Mouse (Mus musculus) embryonic fibroblast, embryonic 13.5 days (primary cell): ENCODE results near the gene Fam84b. TPM values are rescaled to one million over a fixed set of nuclear protein-coding genes. Genes with fewer than 3 reads are reported as not detected.
"Not testable (repeated sequence)": the region's sequence is repeated elsewhere in the genome, so short reads cannot be mapped to it uniquely, and the experiment has no call there.

ENCODE experiments used
- H3K27ac ChIP-seq: 2 replicates; pipeline ENCODE4 v1.5.1; 2012; ENCODE audit warnings: low read length, control low read depth, inconsistent platforms; ENCODE audit not compliant: insufficient read depth
- H3K4me1 ChIP-seq: 2 replicates; pipeline ENCODE4 v1.6.1; 2011; ENCODE audit warnings: low read length; ENCODE audit not compliant: control insufficient read depth, insufficient read depth
- H3K4me3 ChIP-seq: 2 replicates; pipeline ENCODE4 v1.5.1; 2011; ENCODE audit warnings: mild to moderate bottlenecking, control low read depth, low read length; ENCODE audit not compliant: insufficient read depth
- CTCF ChIP-seq: IDR thresholded peaks from 2 replicates; pipeline ENCODE4 v1.5.1; 2011; ENCODE audit warnings: mild to moderate bottlenecking, control low read depth, low read length, moderate library complexity, borderline replicate concordance; ENCODE audit not compliant: insufficient read depth
- POLR2A ChIP-seq: IDR thresholded peaks from 2 replicates; pipeline ENCODE4 v1.6.1; 2011; ENCODE audit warnings: low read depth, mild to moderate bottlenecking, control low read depth, low read length, moderate library complexity
- polyA plus RNA-seq: library from polyadenylated mRNA; stranded (reverse); fragments of >200 nt; gene quantifications from 2 replicates; pipeline ENCODE4 v1.2.4, GENCODE M21; 2011; ENCODE audit warnings: low read depth; ENCODE audit not compliant: missing spikeins, insufficient read length

Fam84b gene
- polyA plus RNA-seq, 1 experiment = 12.1 TPM

DNA sequence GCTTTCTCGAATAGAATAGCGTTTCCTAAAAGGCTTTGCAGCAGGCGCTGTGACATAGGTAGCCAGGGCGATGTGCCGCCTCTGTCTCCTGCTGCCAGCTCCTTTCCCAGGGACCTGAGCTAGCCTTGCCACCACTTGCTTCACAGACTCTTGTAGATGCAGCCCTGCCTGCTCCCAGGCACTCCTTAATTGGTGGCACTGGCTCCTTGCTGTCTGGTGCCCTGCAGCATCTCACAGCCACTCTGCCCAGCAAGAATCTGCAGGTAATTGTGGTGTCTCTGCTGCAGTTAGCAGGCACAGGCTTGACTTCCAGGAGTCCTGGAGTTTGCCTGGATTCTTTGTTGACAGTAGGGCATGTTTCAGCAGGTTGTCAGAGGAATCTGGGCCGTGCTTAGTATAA is 7.3 kb downstream of the Fam84b start:
- Histone ChIP-seq H3K4me1 (no peaks in the 10 kb centered on the region), H3K27ac (no peak overlapping the region), H3K4me3 (no peak overlapping the region)
- TF ChIP-seq POLR2A (no peak), CTCF (no peak)

DNA sequence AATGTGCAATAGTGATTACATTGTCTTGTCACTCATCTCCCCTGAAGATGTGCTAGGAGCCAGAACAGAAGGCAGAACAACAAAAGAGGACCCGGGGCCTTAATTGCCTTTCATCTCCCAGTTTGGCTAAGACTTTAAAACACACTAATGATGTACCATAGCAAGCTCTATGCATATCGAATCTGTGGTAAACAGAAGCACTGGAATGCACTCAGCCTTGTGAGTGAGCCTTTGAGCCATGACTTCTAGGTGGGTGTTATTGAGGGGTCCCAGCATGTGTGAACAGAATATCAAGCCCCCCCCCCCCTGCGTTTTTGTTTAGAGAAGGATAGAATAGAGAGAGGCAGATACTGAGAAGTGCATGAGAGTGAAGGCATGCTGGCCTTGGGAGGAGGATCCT is 7.7 kb downstream of the Fam84b start:
- no peak for TF ChIP-seq POLR2A
- TF ChIP-seq CTCF = no peak
- Histone ChIP-seq H3K27ac (no peak overlapping the region), H3K4me3 (no peak overlapping the region), H3K4me1 (no peaks in the 10 kb centered on the region)

DNA sequence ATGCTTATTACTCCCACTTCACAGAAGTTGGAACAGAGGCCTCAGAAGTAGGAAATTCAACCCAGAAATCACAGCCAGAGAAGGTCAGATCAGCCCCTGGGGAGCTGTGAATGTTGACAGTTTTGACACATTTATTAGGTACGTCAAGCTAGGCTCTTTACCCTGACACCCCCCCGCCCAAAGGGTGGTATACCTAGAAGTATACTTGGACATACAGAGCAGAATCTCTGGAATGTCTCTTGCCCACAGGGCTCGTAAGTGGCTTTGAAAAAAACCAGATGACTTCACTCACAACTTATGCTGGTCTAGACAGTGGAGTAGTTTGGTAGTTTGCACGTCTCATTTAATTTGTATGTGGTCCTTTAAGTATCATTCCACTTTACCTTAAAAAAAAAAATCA is 11.8 kb downstream of the Fam84b start:
- TF ChIP-seq CTCF (no peak), POLR2A (no peak)
- Histone ChIP-seq H3K4me3 (no peak overlapping the region), H3K27ac (no peak overlapping the region), H3K4me1 (no peaks in the 10 kb centered on the region)

DNA sequence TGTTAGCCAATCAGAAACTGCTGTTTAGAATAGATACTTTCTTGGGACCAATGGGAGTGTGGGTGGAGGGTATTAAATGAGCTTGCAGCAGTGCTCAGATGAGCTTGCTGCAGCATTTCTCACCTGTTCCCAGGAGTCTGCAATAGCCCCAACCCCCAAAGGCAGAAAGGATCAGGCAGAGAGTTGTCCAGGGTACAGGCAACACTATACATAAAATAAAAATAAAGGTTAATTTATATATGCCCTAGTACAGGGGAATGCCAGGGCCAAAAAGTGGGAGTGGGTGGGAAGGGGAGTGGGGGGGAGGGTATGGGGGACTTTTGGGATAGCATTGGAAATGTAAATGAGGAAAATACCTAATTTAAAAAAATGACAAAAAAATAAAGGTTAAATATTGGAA is 12.3 kb downstream of the Fam84b start:
- H3K4me1 ChIP-seq, H3K27ac ChIP-seq, H3K4me3 ChIP-seq: not testable (repeated sequence)

DNA sequence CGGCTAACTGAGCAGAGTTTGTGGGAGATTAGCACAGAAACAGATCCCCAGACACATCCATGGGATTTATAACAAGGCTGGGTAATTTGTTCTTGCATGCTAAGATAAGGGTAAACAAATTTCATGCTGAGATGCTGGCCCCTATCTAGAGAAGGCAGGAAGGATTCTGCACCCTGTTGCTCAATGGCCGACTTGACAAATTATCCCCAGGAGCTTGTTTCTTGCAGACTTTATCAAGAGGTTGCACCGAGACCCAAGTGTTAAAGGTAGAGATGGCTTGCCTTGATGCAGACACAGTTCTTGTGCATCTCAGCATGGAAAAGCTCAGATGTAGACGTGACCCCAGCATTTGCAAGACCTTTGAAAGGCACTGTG is 13.3 kb downstream of the Fam84b start:
- H3K4me3 ChIP-seq = no peak overlapping the region
- H3K27ac ChIP-seq = no peak overlapping the region
- no peaks in the 10 kb centered on the region for H3K4me1 ChIP-seq
- TF ChIP-seq POLR2A = no peak
- TF ChIP-seq CTCF = no peak

DNA sequence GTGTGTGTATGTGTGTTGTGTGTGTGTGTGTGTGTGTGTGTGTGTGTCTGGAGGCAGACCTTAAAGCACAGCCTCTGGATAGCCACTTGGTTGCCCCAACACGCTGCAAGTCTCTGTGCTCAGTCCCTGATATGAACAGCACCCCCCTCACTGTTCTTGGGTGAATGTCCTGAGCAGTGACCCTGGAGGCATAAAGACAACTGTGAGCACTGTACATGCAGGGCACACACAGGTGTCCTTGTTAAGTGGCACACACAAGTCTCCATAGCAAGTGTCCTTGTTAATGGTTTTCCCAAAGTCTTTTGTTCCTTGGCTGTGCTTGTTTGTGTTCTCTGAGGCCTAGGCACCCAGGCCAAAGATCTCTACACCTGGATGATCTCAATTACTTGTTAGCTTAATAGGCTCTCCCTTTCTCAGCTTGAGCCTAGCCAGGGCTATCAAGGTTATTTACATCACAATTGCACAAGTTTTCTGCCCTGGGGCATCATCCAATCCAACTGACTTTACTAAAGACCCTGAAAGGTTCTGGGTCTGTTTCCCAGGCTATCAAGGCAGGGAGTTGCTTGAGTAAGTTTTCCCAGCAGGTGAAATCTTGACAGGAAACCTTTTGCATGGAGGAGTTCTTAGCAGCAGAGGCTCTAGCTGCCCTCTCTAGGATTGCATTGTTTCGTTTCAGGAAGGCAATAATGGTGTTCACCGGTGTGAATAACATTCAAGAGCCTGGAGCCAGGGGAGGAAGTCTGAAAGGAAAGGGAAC is 13.9 kb downstream of the Fam84b start:
- H3K4me1 ChIP-seq = no peaks in the 10 kb centered on the region
- H3K27ac ChIP-seq = no peak overlapping the region
- TF ChIP-seq POLR2A = no peak
- no peak for TF ChIP-seq CTCF
- H3K4me3 ChIP-seq = no peak overlapping the region

DNA sequence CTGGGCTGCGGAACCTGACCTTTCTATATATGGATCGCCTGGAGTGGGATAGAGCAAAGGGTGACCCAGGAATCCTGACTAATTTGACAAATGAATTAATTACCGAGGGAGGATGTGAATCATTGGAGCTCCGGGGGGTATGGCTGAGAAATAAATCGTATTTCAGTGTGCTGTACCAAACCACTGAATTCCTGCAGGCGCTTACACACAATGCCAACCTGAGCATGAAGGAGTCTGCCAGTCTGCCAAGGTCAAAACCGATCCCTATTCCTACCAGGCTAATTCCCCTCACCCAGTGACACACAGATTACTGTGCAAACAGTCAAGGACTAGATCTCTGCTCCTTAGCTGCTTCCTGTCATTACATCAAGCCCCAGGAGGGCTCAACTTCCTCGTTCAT is 15.4 kb downstream of the Fam84b start:
- TF ChIP-seq POLR2A (no peak), CTCF (no peak)
- Histone ChIP-seq H3K27ac (no peak overlapping the region), H3K4me1 (peaks cover 3% of the 10 kb centered on the region; the same call in 1 of the 2 replicates), H3K4me3 (no peak overlapping the region)

DNA sequence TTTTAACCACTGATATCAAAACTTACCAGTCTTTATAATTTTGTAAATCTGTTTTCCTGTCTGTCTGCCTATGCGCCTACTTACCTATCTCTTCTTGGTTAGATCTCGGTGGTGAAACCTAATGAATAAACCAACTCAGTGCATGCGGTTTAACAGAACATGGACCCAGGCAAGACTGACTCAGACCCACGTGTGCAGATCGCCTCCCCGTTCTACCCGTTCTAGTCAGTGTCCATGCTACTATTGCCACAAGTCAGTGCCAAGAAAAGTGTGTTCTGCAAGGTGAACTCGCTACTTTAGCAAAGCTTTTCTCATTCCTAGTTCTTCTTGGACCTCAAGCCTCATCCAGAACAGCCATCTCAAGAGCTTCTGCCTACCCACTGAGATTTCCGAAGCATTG is 15.9 kb downstream of the Fam84b start:
- peaks cover 3% of the 10 kb centered on the region; the same call in 1 of the 2 replicates for H3K4me1 ChIP-seq
- TF ChIP-seq CTCF = no peak
- TF ChIP-seq POLR2A = no peak

DNA sequence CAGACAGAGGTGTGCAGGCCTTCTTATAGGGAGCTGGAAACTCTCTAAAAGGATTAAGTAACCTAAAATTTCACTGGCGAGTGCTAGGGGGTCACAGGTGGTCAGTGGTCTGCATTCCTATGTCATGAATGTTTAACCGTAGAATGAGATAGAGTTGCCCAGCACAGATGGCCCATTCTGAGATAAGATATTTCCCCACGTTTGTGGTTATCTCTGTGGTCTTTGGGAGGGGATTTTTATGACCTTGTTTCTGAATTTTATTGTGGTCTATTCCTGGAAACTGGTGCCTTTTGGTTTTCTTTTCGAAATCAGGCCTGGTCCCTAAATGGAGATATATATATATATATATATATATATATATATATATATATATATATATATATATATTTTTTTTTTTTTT is 17.3 kb downstream of the Fam84b start:
- Histone ChIP-seq H3K4me3 (no peak overlapping the region), H3K4me1 (peaks cover 3% of the 10 kb centered on the region; the same call in 1 of the 2 replicates), H3K27ac (no peak overlapping the region)
- TF ChIP-seq POLR2A (no peak), CTCF (no peak)

More for the DNA sequence above, 15.9 kb downstream of the Fam84b start:
- Histone ChIP-seq H3K27ac (no peak overlapping the region), H3K4me3 (no peak overlapping the region)

DNA sequence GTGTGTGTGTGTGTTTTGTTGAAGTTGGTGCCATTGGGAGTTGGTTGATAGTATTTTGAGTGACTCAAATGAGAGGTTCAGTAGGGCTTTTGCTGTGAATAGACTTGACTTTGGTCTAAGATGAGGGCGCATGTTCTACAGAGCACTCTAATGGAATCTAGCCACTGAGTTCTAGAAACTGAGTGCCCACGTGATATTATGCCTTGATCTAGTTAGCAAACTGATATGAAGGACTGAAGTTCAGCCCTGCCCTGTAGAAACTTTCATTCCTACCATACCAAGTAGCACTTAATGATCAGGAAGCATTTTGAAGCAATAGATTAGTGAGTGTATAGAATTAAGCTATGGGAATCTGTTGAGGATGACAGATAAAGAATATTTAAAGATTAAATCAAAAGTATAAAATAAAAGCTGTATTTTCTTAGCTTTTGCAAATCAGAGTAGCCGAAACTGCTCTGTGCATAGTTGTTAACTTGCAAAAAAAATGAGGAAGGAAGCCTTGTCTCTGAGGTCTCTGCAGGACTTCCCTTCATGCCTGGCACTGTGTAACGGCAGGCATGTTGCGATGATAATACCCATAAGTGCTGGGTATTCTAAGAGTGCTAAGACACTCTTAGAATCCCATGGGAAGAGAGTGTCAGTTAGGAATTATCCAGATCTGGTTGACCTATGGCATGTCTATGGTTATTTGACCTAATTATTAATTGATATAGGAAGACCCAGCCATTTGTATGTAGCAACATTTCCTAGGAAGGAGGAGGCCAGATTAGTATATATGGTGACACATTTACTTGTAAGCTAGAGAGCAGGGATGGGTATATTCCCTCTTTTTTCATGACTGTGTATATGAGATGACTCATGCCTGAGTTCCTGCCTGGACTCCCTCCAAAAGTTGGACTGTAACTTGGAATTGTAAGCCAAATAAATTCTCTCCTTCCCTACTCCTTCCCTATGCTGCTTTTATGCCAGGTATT is 18.7 kb downstream of the Fam84b start:
- Histone ChIP-seq H3K4me1 (peaks cover 3% of the 10 kb centered on the region; the same call in 1 of the 2 replicates), H3K27ac (no peak overlapping the region), H3K4me3 (no peak overlapping the region)
- TF ChIP-seq CTCF (no peak), POLR2A (no peak)
